Mouse (Mus musculus): ENCODE measurements at regions not wholly inside any gene's neighbourhood (a gene's known extent, or its start where the extent isn't known, plus 50 kb on each side); places are given as distances from the start of the nearest gene placed in this dataset.

DNA sequence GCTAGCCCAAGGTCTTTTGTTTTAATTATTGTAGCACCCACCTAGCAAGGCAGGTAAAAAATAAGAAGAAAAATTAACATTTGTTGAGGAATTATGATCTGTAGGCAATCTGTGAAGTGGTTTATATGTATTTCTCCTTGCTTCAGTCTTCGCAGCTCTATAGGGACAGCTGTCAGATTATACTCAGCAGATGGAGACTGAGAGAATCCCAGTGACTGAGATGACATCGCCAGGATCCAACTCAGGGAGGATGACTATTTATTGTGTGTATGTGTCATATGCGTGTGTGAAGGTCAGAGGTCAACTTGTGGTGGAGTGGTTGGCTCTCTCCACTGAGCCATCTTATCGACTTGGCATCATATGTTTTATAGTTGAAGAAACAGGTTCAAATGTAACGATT lies 362.0 kb upstream of the Chd6 start:
- DNase-seq (ENCODE audit: low spot score in 2 of 2) = no peak

DNA sequence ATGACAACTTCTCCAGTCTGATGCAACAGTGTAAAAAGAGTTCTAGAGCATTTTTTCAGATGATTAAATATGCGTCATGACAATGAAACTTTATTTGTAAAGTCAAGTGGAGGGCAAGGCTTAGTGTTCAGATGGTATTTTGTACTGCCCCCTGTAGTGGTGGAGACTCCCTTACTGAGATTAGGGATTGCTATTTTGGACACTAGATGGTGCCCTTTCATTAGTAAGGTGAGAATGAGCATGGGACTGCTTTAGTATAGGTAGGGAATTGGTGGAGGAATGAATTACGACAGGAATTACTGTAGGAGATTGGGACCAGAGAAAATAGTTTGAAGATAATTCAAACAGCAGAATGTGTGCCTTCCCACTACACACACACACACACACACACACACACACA lies 361.1 kb upstream of the Chd6 start:
- DNase-seq (ENCODE audit: low spot score in 2 of 2) = no peak

DNA sequence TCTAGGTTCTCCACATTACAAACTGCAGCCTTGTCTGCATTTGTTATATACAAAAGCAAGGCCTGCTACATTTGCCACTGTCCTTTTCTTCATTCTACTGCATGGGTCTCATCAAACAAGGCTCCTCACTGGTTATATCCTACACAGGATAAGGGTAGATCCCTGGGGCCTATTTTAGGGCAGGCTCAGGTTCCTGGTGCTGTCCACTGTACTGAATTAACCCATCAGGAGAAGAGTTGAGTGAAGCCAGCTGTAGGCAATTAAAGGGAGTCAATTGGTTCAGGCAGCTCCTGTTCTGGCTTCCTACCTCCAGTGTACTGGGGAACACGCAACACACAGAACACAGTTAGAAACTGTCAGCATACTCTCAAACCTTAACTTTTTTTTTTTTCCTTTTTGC lies 358.2 kb upstream of the Chd6 start:
- DNase-seq (ENCODE audit: low spot score in 2 of 2) = no peak

DNA sequence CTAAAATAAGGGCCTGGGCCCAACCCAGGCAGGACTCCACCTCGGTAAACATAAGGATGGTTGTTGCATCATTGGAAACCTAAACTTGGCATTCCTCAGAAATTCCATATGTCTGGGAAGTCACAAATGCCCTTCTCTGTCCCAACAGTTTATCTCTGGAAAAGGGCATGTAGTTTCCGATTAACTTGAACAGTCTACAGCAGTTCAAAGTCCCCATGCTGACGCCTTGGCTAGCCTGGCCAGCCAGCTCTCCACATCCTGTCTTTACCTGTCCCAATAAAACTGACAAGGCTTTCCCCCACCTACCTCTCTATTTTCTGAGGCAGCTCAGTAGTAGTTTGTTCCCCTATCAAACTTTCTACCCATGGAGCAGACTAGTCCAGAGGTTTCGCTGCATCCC lies 351.7 kb upstream of the Chd6 start:
- no peak for DNase-seq (ENCODE audit: low spot score in 2 of 2)

DNA sequence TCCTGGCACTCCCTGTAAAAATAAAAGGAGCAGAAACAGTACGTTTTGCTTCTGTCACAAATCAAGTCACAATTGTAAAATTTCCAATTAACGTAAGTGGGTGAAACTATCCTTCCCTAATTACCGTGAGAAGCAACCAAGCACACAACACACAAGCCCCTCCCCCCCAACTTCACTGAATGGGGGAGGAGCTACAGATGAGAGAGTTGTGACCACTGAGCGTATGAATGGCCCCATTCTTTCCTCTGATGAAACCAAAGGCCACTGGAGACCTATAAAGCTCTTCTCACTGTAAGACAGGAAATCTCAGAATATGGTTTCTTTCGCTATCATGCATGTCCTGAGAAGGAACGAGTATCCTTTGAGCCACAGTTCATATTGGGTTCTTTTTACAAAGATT lies 345.6 kb upstream of the Chd6 start:
- no peak for DNase-seq (ENCODE audit: low spot score in 2 of 2)

DNA sequence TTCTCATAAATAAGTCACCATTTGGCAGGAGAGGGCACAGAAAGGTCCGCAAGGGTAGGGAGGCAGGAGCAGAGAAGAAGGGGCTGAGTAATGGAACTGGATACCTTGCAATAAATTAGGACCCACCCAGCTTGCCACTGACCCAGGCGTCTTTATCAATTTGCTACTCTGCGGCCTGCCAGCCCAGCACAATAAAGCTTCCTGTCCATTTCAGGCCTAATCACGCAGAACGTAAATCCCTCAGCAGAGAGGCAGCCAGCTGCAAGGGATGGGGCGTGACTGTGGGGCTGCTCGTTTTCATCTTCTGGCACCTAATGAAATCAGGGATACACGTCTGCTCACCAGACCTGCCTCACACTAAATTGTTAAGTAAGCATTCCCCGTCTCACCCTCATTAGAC lies 324.9 kb upstream of the Chd6 start:
- no peak for DNase-seq (ENCODE audit: low spot score in 2 of 2)

DNA sequence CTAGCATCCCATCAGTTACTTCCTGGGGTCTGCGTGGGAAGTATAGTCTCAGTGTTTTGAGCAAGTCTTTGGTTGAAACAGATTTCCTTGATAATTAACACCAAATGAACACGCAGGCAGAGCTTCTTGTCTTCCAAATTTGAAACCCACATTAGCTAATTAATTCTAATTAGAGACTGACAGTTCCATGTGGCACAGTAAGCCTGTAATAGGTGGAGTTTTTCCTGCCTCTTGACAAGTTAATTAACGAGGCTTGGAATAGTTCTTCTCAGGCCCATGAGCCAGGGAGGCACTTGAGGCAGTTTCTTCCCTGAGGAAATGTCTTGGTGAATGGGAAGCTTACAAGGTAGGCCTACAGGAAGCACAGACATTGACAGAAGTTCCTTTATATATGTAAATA lies 320.4 kb upstream of the Chd6 start:
- DNase-seq (ENCODE audit: low spot score in 2 of 2) = no peak

DNA sequence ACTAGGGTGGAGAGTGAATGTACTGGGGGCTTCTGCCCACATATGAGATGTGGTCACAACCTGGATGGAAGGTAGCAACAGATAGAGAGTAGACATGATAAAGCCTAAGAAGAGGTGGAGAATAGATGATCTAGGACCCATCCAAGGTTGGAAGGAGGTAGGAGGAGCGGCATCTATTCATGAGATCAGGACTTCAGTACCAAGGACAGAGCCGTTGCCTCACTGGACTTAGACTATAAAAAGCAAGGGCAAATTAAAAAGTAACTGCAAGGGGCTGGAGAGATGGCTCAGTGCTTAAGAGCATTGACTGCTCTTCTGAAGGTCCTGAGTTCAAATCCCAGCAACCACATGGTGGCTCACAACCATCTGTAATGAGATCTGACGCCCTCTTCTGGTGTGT lies 316.7 kb upstream of the Chd6 start:
- no peak for DNase-seq (ENCODE audit: low spot score in 2 of 2)

DNA sequence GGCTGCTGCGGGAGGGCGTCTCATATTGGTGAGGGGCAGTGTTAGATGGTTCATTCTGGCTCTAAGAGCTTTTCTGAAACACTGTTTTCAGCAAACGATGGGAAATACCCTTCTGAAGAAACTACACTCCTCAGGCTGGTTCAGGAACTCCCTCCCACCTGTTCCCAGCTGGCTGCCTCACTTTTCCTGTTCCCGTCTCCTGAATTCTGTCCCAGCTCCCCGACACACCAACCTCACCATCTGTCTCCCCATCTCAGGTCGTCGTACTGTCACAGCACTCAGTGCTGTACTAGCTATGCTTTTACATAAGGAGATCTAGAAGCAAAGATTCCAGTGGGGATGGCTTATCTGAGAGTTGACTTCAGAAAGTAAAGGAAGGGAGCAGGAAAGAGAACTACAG lies 309.2 kb upstream of the Chd6 start:
- DNase-seq (ENCODE audit: low spot score in 2 of 2) = peak; percentile 39 to 48

DNA sequence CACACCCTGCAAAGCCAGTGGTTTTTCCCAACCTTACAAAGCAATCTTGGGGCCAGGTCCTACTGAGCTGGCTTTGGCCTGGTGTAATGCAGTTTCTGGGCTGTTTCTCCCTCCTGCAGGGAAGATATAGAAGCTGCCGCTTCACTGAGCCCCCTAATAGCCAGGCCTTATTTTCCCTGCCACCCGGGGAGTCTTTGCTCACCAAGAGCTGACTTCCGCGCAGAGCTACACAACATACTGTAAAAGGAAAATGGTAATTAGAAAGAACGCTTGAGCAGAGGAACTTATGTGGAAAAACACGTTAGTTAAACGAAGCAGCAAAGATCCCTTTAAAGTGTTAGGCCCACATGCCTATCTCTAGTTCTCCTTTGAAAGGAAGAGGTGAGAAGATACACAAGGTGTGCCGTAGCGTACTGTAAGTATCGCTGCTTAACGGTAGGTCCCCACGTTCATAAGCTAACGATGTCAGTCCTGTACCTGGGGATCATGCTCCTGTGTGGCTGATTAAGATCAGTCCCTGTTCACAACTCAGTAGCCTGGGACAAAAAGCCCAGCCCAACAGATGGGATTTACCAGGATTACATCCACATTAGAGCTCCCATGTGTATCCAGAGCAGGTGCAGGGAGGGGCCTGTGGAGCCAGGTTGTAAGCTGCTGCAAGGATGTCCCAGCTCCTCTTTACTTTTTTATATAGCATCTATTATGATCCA lies 307.5 kb upstream of the Chd6 start:
- DNase-seq (ENCODE audit: low spot score in 2 of 2) = no peak

DNA sequence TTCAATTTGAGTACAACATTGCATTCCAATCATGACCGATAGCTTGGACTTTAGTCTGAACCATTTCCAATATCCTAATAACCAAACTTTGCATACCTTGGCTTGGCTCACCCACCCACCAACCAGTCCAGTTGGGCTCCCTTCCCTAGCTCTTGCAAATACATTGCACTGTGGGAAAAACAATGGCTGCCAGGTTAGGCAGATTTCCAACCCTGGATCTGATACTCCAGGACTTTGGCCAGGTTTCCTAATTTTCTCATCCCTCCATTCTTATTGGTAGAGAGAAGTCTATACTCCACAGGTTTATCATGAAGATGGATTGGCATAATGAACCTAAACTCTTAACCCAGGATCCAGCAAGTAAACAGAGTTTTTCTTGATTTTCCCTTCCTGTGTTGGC lies 299.4 kb upstream of the Chd6 start:
- no peak for DNase-seq (ENCODE audit: low spot score in 2 of 2)

DNA sequence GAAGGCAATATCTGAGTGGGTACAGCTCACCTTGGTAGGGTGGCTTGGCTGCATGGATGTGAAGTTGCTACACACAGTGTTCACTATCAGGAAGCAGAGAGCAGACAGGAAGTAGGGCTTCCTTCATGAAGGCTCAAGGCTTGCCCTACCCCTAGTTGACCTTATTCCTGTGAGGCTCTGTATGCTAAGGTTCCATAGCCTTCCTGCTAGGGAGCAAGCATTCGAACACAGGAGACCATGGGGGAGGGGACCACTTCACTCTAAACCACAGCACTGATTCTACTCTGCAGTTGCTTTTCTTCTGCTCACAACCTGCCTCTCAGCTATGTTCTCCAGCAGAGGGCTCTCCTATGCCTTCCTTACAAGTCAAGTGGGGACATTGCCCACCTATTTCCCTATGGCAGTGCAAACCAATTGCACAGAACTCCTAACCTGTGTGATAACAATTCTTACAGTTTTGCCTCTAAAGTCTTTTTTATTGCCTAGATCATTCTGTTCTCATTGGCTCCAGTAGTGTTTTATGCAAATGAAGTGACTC lies 297.0 kb upstream of the Chd6 start:
- no peak for DNase-seq (ENCODE audit: low spot score in 2 of 2)

DNA sequence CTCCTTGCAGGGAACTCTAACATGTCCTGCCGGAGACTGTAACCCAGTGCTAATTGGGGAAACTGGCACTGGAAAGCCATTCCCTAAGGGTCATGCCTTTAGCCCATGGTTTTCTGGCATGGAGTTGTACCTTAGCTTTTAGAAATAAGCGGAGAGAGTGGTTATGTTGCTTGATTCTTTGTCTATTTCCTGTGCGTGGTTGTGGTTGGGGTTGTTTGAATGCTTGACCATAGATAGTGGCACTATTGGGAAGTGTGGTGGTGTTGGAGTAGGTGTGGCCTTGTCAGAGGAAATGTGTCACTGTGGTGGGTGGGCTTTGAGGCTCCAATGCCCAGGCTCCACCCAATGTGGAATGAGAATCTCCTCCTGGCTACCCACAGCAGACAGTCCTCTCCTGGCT lies 289.2 kb upstream of the Chd6 start:
- no peak for DNase-seq (ENCODE audit: low spot score in 2 of 2)

DNA sequence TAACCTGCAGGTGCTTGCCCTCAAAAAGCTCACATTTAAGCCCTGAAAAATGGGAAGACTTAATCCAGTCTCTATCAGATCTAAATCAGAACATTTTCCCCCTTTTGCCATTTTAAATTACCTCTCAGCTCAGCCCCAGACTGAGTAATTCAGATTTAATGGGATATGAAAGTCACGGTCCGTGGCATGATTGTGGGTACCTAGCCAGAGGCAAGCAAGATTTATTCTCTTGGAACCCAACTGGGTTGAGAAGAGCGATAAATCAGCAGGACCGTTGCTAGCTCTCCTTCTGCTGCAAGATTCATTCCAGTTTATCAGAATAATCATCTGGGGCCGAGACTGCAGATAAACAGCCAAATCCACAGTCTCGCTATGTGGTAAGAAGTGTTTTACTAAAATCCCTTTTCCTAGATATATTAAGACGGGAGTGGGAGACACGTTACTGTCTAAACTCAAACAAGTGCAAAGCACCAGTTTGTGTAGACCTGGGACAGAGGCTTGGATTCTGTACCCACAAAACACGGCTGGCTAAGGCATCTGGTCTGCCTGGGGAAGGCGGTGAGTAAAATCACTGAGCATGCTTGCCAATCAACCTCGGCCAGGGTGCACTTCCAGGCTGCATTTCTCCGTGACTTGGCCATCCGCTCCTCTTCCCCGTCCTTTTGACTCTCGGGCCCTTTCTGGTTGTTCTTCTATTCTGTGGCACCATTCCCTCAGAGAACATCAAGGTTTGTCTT lies 282.2 kb upstream of the Chd6 start:
- DNase-seq (ENCODE audit: low spot score in 2 of 2) = no peak

DNA sequence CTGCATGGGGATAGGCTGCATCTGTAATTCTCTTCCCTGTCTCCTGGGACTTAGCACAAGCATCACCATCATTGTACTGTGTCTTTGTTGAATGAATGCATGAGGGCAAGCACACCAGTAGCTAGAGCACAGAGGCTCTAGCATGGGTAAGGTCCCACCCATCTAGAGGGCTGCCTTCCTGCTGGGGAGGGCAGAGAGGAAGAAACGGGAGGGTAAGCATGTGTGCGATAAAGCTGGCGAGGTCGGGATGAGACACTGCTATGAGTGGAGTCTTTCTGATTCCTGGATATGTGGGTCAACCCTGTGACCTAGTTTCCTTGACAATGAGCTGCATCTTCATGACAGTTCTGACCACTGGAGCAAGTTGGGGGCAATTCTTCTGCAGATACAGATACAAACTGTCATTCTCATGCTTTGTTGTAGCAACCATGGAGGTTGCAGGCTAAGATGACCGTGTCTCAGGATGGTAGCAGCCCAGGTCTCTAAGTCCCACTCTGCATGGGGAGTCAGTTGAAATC lies 280.5 kb upstream of the Chd6 start:
- DNase-seq (ENCODE audit: low spot score in 2 of 2) = no peak

DNA sequence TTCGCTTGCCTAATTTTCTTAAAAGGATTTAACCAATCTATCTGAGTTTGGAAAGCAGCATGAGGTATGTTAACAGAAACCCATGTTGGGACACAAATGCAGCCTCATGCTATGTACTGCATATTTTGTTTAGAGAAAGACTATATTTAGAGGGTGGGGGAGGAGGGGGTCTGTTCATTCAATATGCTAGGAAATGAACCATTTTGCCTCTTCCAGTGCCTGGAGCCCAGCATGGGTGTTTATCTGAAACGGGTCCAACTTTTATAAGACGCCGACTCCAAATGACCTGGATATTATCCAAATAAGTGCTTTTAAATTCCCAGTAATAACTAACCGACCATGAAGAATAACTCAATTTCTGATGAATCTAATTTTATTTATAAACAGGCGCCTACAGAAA lies 278.2 kb upstream of the Chd6 start:
- no peak for DNase-seq (ENCODE audit: low spot score in 2 of 2)

DNA sequence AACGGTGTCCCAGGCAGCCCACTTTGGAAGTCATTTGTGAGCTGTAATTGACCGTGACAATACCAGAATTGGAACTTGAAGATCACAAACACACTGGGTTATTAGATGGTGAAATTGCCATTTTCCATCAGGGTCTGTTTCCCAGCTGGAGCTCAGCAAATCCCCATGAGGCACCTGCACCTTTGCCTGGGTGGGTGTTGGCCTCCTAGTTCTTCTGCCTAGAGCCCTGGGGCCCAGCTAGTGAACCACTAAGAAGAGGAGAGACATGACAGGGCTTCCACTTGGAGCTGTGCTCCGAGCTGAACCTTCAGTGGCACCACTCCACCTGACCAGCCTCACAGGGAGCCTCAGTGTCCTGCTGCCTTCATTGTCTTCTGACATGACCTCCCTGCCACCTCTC lies 273.5 kb upstream of the Chd6 start:
- no peak for DNase-seq (ENCODE audit: low spot score in 2 of 2)

DNA sequence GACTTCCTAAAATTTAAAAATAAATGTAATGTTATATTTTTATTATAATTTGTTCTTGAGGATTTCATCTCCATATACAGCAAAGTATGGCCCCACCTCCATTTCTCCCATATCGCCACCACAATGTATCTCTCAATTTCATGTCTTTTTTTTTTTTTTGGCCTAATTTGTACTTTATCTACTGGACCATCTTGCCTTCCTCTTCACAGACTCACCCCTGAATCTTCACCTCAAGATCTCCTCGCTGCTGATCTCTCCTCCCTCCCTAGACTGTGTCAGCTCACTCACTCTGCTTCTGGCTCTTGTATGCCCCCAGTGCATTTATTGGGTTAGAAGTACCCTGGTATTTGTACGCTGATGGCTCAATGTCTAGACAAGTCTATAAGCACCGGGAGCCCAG lies 269.4 kb upstream of the Chd6 start:
- no peak for DNase-seq (ENCODE audit: low spot score in 2 of 2)

DNA sequence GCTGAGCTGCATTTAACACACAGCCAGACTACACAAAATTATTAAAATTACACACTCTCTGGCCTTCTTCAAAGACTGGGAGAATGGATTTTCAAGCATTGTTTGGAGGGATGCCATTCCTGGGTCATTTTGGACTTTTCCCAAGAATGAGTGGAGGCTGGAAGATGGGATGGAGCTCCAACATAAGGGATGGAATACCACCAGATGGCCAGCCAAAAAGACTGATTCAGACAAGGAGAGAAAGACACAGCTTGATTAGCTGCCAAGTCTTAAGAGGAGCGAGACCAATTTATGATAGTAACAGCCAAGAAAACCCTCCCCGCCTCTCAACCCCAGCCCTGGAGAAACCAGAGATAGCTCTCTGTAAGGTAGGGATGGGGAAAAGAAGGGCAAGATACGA lies 253.4 kb upstream of the Chd6 start:
- no peak for DNase-seq (ENCODE audit: low spot score in 2 of 2)

DNA sequence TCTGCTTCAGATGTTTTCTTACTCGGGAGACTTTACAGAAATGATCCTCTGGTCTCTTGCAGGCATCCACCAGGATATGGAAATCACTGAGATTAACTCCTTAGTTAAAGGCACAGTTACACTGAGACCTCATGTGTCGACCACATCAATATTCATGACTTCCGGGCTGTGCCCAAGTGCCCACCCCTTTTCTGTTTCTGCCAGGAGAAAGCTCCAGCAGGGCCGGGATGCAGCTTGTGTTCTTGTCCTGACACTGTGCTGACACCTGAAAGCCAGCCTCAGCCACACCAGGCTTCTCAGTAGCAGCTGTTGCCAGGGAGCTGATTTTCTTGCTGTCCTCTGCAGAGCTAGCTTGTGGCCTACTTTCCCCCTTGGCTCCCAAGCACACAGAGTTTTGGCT lies 240.2 kb upstream of the Chd6 start:
- DNase-seq (ENCODE audit: low spot score in 2 of 2) = no peak

DNA sequence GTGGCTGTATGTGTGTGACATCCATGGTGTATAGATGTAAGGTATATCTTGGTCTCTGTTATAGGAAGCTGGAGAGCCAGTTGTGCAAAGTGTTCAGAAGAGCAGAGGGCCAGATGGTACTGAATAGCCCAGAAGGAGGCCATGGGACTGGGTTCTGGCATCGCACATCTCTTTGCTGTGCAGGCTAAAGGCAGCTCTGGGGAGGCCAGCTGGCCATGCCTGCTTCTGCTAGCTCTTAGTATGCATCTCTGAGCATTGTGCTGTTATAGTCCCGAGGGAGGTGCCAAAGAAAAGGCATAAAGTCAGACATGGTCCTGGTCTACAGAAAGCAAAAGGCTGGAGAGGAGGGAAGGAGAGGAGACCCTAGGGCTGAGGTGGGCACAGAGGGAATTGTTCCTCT lies 235.1 kb upstream of the Chd6 start:
- no peak for DNase-seq (ENCODE audit: low spot score in 2 of 2)

DNA sequence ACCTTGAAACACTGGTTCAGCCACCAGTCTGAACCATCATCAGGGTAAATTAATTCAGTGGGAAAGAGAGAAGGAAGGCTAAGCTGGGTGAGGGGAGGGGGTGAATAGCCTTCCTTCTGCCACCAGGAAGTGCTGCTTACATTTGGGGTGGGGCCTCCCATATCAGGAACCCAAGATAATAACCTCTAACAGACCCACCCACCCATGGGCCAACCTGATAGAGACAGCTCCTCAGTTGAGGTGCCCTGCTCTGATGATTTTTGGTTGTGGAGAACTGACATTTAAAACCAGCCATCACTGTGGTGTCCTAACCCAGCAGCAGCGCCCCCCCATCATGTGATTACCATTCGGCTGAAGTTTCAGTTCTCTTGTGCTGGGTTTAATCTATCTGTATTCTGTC lies 233.8 kb upstream of the Chd6 start:
- DNase-seq (ENCODE audit: low spot score in 2 of 2) = no peak

DNA sequence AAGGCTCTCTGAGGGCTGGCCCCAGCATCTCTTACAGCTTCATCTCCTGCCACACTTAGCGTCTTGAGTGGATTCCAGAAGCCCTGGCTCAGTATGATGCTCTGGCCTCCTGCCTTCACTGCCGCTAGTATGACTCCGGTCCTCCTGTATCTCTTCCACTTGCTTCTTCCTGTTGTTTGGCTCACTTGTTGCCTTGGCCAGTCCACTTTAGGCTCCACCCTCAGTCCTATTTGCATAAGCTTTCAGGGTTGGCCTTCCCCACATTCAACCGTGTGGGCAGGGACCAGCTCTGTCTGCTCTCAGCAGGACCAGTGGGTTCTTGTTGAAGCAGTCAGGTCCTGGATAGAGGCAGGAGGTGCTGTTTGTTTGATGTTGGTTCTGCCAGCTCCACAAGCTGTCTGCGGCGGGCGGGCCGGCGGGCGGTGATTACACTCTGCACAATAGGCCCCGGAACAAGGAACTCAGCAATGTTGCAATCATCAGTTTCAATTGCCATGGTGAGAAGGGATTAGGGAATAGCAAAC lies 232.6 kb upstream of the Chd6 start:
- no peak for DNase-seq (ENCODE audit: low spot score in 2 of 2)

Data from right cerebral cortex, postnatal 36 days (tissue).